Mouse (Mus musculus): ENCODE results near the gene Pla2g2d.

DNA sequence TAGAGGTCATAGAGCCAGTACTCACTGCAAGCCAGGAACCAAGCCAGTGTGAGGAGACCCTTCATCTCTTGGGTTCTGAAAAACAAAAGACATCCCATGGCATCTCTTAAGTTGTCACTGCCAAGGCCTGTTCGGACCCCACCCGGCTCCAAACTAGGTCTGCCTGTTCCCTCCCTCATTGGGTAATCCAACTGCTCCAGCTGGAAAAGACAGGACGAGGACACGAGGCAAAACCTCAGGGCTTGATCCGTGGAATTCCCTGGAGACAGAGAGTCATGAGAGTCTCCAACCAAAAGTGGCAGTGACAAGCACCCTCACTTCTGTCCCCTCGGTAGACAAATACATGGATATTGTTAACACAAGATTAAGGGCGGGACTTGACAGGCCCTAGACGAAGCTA, 30.6 kb downstream of the Pla2g2d start:
- TF ChIP-seq CTCF (IDR thresholded peaks at IDR 0.05; ENCODE audit: control insufficient read depth, insufficient read depth, low read length) (no peak), POLR2A (IDR thresholded peaks at IDR 0.05; ENCODE audit: borderline replicate concordance, control insufficient read depth, low read depth, low read length) (no peak)

All from bone marrow, adult 2 months (tissue).